Mouse (Mus musculus) embryonic facial prominence, embryonic 11.5 days (tissue): ENCODE measurements around the gene Abca9. TPM values are rescaled to one million over a fixed set of nuclear protein-coding genes. Genes with fewer than 3 reads are reported as not detected.

Experiments used
- ATAC-seq: fragments of 200-750 bp; cut with Nextera tagmentation; replicated peaks from 2 replicates; pipeline ENCODE4 v1.8.0; 2017; ENCODE audit warnings: low read depth; ENCODE audit not compliant: insufficient number of reproducible peaks, low FRiP score, low TSS enrichment
- DNase-seq: peaks from one replicate; pipeline ENCODE4 v3.0.0-alpha.2; 2015; ENCODE audit warnings: low spot score
- H3K27ac ChIP-seq: fragments of 300-500 bp; sonication (generic); replicated peaks from 2 replicates; pipeline ENCODE4 v1.5.1; 2014; ENCODE audit warnings: mild to moderate bottlenecking, low read depth, low read length, control low read depth
- H3K27me3 ChIP-seq: fragments of 300-500 bp; sonication (generic); 2 replicates; pipeline ENCODE4 v1.6.1; 2014; ENCODE audit warnings: mild to moderate bottlenecking, low read length, moderate library complexity, mixed read lengths; ENCODE audit not compliant: control insufficient read depth, insufficient read depth
- H3K36me3 ChIP-seq: fragments of 300-500 bp; sonication (generic); replicated peaks from 2 replicates; pipeline ENCODE4 v1.6.1; 2014; ENCODE audit warnings: low read depth, mild to moderate bottlenecking, low read length, moderate library complexity, mixed read lengths; ENCODE audit not compliant: control insufficient read depth, insufficient read depth
- H3K4me1 ChIP-seq: fragments of 300-500 bp; sonication (generic); 2 replicates; pipeline ENCODE4 v1.6.1; 2014; ENCODE audit warnings: low read length, mixed read lengths; ENCODE audit not compliant: control insufficient read depth, insufficient read depth
- H3K4me2 ChIP-seq: fragments of 300-500 bp; sonication (generic); 2 replicates; pipeline ENCODE4 v1.6.1; 2014; ENCODE audit warnings: low read depth, mild to moderate bottlenecking, control low read depth, low read length, moderate library complexity
- H3K4me3 ChIP-seq: fragments of 300-500 bp; sonication (generic); 2 replicates; pipeline ENCODE4 v1.5.1; 2014; ENCODE audit warnings: low read depth, low read length, control low read depth
- H3K9ac ChIP-seq: fragments of 300-500 bp; sonication (generic); replicated peaks from 2 replicates; pipeline ENCODE4 v1.6.1; 2014; ENCODE audit warnings: mild to moderate bottlenecking, control low read depth, low read length
- H3K9me3 ChIP-seq: fragments of 300-500 bp; sonication (generic); replicated peaks from 2 replicates; pipeline ENCODE4 v1.6.1; 2016; ENCODE audit warnings: mild to moderate bottlenecking, low read length, inconsistent platforms, mixed read lengths; ENCODE audit not compliant: control insufficient read depth
- WGBS: fragments of 180-500 bp; shearing (Covaris S2); extraction: QIAGEN DNeasy Blood & Tissue Kit; methylation state at CpG from one replicate; pipeline ENCODE4 v1.1.7; 2014; 5-methylcytosine and 5-hydroxymethylcytosine counted together
- polyA plus RNA-seq: library from polyadenylated mRNA; unstranded; fragments of >200 nt; fragmentation: Nextera tagmentation; extraction: Ambion mirVana; gene quantifications from 2 replicates; pipeline ENCODE4 v1.2.1, GENCODE M21; 2014

Abca9 gene
- 2.4 and 2.6 TPM in 2 replicates for polyA plus RNA-seq

GRCm38 (mm10) chr11:110167459-110168251 lies at the start of gene Abca9:
Abca9 (minus strand) TSS chr11:110168196.
- DNase-seq: no peak
- Histone ChIP-seq H3K27me3 (no peaks in the 10 kb centered on the region), H3K9ac (no peak within 1 kb of the TSS), H3K27ac (no peak within 1 kb of the TSS), H3K4me2 (no peak within 1 kb of the TSS), H3K4me1 (no peaks in the 10 kb centered on the region), H3K36me3 (no peaks in the 10 kb centered on the region), H3K9me3 (no peaks in the 10 kb centered on the region), H3K4me3 (no peak within 1 kb of the TSS)
- ATAC-seq: no peak
- 46% methylated on average over 12 of the region's 12 CpGs for WGBS

- Histone ChIP-seq H3K27me3 (no peaks in the 10 kb centered on the region), H3K4me1 (no peaks in the 10 kb centered on the region), H3K9ac (no peak overlapping the region), H3K27ac (no peak overlapping the region), H3K4me3 (no peak overlapping the region), H3K9me3 (no peaks in the 10 kb centered on the region), H3K4me2 (no peak overlapping the region), H3K36me3 (no peaks in the 10 kb centered on the region)
- DNase-seq: no peak
- ATAC-seq: no peak
These were observed 49.1 kb upstream of the Abca9 start for GRCm38 (mm10) chr11:110217118-110217517.

- H3K36me3 ChIP-seq: no peaks in the 10 kb centered on the region
- 82% methylated on average over 5 of the region's 5 CpGs for WGBS
- no peaks in the 10 kb centered on the region for H3K9me3 ChIP-seq
- H3K9ac ChIP-seq: no peak overlapping the region
- no peak overlapping the region for H3K4me2 ChIP-seq
- H3K4me3 ChIP-seq: no peak overlapping the region
- ATAC-seq: no peak
- DNase-seq: no peak
- no peaks in the 10 kb centered on the region for H3K27me3 ChIP-seq
- no peaks in the 10 kb centered on the region for H3K4me1 ChIP-seq
- H3K27ac ChIP-seq: no peak overlapping the region
These were observed 35.9 kb upstream of the Abca9 start for GRCm38 (mm10) chr11:110203930-110204329.

GRCm38 (mm10) chr11:110198882-110199281 lies 30.9 kb upstream of the Abca9 start:
- ATAC-seq: no peak
- Histone ChIP-seq H3K9me3 (no peaks in the 10 kb centered on the region), H3K27ac (no peak overlapping the region), H3K36me3 (no peaks in the 10 kb centered on the region), H3K9ac (no peak overlapping the region), H3K4me2 (no peak overlapping the region), H3K4me1 (no peaks in the 10 kb centered on the region), H3K27me3 (no peaks in the 10 kb centered on the region), H3K4me3 (no peak overlapping the region)
- no peak for DNase-seq
- WGBS: 82% methylated on average over 3 of the region's 3 CpGs

- Histone ChIP-seq H3K4me3 (no peak overlapping the region), H3K27me3 (no peaks in the 10 kb centered on the region), H3K9me3 (no peaks in the 10 kb centered on the region), H3K27ac (no peak overlapping the region), H3K36me3 (no peaks in the 10 kb centered on the region), H3K9ac (no peak overlapping the region), H3K4me1 (no peaks in the 10 kb centered on the region), H3K4me2 (no peak overlapping the region)
- DNase-seq: no peak
- ATAC-seq: no peak
- 85% methylated on average over 8 of the region's 8 CpGs for WGBS
These were observed 28.7 kb upstream of the Abca9 start for GRCm38 (mm10) chr11:110196561-110197306.

GRCm38 (mm10) chr11:110195310-110195709 lies 27.3 kb upstream of the Abca9 start:
- no peak for ATAC-seq
- no peak for DNase-seq
- no peak overlapping the region for H3K4me3 ChIP-seq

GRCm38 (mm10) chr11:110171212-110171611 lies 3.2 kb upstream of the Abca9 start:
- Histone ChIP-seq H3K27me3 (no peaks in the 10 kb centered on the region), H3K9ac (no peak overlapping the region), H3K4me2 (no peak overlapping the region), H3K4me3 (no peak overlapping the region), H3K9me3 (no peaks in the 10 kb centered on the region), H3K4me1 (no peaks in the 10 kb centered on the region), H3K36me3 (no peaks in the 10 kb centered on the region), H3K27ac (no peak overlapping the region)
- DNase-seq: no peak
- ATAC-seq: no peak
- WGBS: 91% methylated on average over 3 of the region's 3 CpGs

More at GRCm38 (mm10) chr11:110195310-110195709, 27.3 kb upstream of the Abca9 start:
- Histone ChIP-seq H3K9ac (no peak overlapping the region), H3K9me3 (no peaks in the 10 kb centered on the region), H3K27ac (no peak overlapping the region), H3K36me3 (no peaks in the 10 kb centered on the region), H3K27me3 (no peaks in the 10 kb centered on the region), H3K4me1 (no peaks in the 10 kb centered on the region), H3K4me2 (no peak overlapping the region)
- 88% methylated on average over 4 of the region's 4 CpGs for WGBS

- H3K4me2 ChIP-seq: no peak overlapping the region
- WGBS: 17% methylated on average over 3 of the region's 3 CpGs
- H3K27me3 ChIP-seq: no peaks in the 10 kb centered on the region
- H3K4me1 ChIP-seq: no peaks in the 10 kb centered on the region
- H3K9ac ChIP-seq: no peak overlapping the region
- no peaks in the 10 kb centered on the region for H3K9me3 ChIP-seq
- peak; percentile 23 for DNase-seq
- no peak overlapping the region for H3K27ac ChIP-seq
- no peaks in the 10 kb centered on the region for H3K36me3 ChIP-seq
- H3K4me3 ChIP-seq: no peak overlapping the region
- no peak for ATAC-seq
These were observed 2.2 kb downstream of the Abca9 start for GRCm38 (mm10) chr11:110165822-110166221.
